11 mouse cellular contexts compared by ENCODE assay signal in the genomic region with DNA sequence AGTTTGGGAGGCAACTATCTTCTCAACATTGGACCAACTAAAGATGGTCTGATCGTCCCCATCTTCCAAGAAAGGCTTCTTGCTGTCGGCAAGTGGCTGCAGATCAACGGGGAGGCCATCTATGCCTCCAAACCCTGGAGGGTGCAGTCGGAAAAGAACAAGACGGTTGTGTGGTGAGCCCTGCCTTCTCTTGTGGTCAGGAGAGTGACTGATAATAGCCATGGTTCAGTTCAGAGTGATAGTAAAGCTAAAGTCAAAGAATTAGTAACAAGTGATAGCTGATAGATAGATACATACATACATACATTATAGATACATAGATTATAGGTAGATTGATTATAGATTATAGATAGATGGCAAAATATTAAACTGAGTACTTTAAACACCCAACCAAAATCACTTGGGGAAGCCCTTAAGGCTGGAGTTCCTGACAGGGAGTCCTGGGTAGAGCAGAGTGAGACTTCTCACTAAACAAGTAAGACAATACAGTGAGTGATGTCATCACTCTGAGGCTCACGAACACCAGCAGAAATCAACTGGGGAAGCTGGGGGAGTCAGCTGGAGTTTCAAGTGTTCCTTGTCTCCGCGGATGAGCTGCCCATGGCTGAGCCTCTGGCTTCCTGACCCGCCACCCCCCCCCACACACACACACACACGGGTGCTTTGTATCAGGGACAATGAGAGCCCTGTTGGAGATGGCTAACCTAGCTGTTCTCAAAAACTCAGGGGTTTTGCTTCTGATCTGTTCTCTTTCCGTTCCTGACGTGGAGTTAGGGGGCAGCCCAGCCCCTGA. TPM values are rescaled to one million over a fixed set of nuclear protein-coding genes. Genes with fewer than 3 reads are reported as not detected.
DNase-seq lines count a peak whose midpoint lies in the region; ATAC-seq lines count a peak whose summit lies in the region.
"Had no signal": no experiment of that assay in that cellular context is flagged by ENCODE, and none has a peak within 500 bp of the region (broad histone marks: within the 10 kb centered on the region; RNA-seq: fewer than 3 reads in every experiment).

No protein-coding gene starts in this region.

- peaks cover 4% of the 10 kb centered on the region; the same call in 1 of the 2 replicates for H3K4me1 ChIP-seq in heart, embryonic 11.5 days (ENCODE audit: control insufficient read depth, insufficient read depth, low read length)
- no peaks in the 10 kb centered on the region for H3K4me1 ChIP-seq in neural tube, embryonic 13.5 days (replicated peaks)

- H3K4me2 ChIP-seq in heart, embryonic 11.5 days, result no peak overlapping the region
- no peak overlapping the region for H3K4me2 ChIP-seq in neural tube, embryonic 13.5 days

- no peak for DNase-seq in heart, adult 8-10 months (ENCODE audit: low spot score)
- DNase-seq in neural tube, embryonic 10.5 days (ENCODE audit: extremely low spot score, low spot score), result no peak
- peak; percentile 43 for DNase-seq in liver
- no peak for DNase-seq in right cerebral cortex, postnatal 25 days
- DNase-seq: adrenal gland, postnatal 25 days; cerebellum, adult 11-12 months had no signal

- H3K9me3 ChIP-seq in heart, embryonic 11.5 days (replicated peaks; ENCODE audit: control insufficient read depth, low read length), result no peaks in the 10 kb centered on the region
- H3K9me3 ChIP-seq in neural tube, embryonic 13.5 days, result no peaks in the 10 kb centered on the region

- no peak for ATAC-seq in heart, embryonic 11.5 days (replicated peaks; ENCODE audit: insufficient number of reproducible peaks, low FRiP score, low TSS enrichment)
- ATAC-seq in neural tube, embryonic 13.5 days (ENCODE audit: low read depth), result no peak
- no peak for ATAC-seq in erythroid progenitor cell, adult 5-6 weeks (replicated peaks; ENCODE audit: low FRiP score, poor library complexity, severe bottlenecking)
- ATAC-seq: hindbrain, postnatal 0 days; Patski had no signal

- H3K27me3 ChIP-seq in heart, embryonic 11.5 days (ENCODE audit: control insufficient read depth, insufficient read depth, low read length), result no peaks in the 10 kb centered on the region
- no peaks in the 10 kb centered on the region for H3K27me3 ChIP-seq in neural tube, embryonic 13.5 days
- H3K27me3 ChIP-seq: Patski had no signal

- H3K9ac ChIP-seq in heart, embryonic 11.5 days (ENCODE audit: low read depth, low read length), result no peak overlapping the region
- H3K9ac ChIP-seq in neural tube, embryonic 13.5 days, result 0 out of 2 replicates have a peak overlapping the region, but pooled peaks have one; percentile 38

- H3K4me3 ChIP-seq in heart, embryonic 11.5 days (ENCODE audit: low read depth, low read length), result no peak overlapping the region
- H3K4me3 ChIP-seq in neural tube, embryonic 13.5 days, result no peak overlapping the region

- peak overlapping the region; percentile 46; the same call in 1 of the 2 replicates for H3K27ac ChIP-seq in heart, embryonic 11.5 days (ENCODE audit: low read depth, low read length)
- no peak overlapping the region for H3K27ac ChIP-seq in neural tube, embryonic 13.5 days (replicated peaks)
- H3K27ac ChIP-seq: hindbrain, postnatal 0 days had no signal

- 41% methylated on average over 12 of the region's 12 CpGs for WGBS in heart, embryonic 11.5 days (ENCODE audit: insufficient replicate concordance)
- WGBS in neural tube, embryonic 13.5 days, result 51% methylated on average over 12 of the region's 12 CpGs

- 0 out of 2 replicates have a peak, but pooled peaks cover 6% of the 10 kb centered on the region for H3K36me3 ChIP-seq in heart, embryonic 11.5 days (ENCODE audit: control insufficient read depth, insufficient read depth, low read length)
- peaks cover 65% of the 10 kb centered on the region for H3K36me3 ChIP-seq in neural tube, embryonic 13.5 days

RNA-seq across cellular contexts. Expression of gene Hmgcl, which starts 11.3 kb away (rescaled TPM):
- polyA plus RNA-seq in heart, embryonic 11.5 days (2014; fragmentation: Nextera tagmentation; extraction: Ambion mirVana), result 75.9 and 84.0 TPM in 2 replicates
- 10 to 100 TPM; 83.3 to 91.3 (median 85.0) TPM for total RNA-seq in heart, adult 8-10 months (2022)
- 58.2 and 59.6 TPM in 2 replicates for polyA plus RNA-seq in neural tube, embryonic 13.5 days (2015; fragmentation: Nextera tagmentation; extraction: Ambion mirVana)
- 24.3 and 25.2 TPM in 2 replicates for total RNA-seq in erythroid progenitor cell, adult 5-6 weeks (2015; ENCODE audit: low replicate concordance)
- 19.6 and 30.0 TPM in 2 replicates for total RNA-seq in erythroid progenitor cell, adult 5-6 weeks (2017; ENCODE audit: low replicate concordance)

RNA-seq across cellular contexts. Expression of gene Fuca1, which starts 14.4 kb away (rescaled TPM):
- polyA plus RNA-seq in heart, embryonic 11.5 days (2014; fragmentation: Nextera tagmentation; extraction: Ambion mirVana), result 42.4 and 46.5 TPM in 2 replicates
- 10 to 100 TPM; 29.8 to 40.8 (median 34.6) TPM for total RNA-seq in heart, adult 8-10 months (2022)
- 53.8 and 63.6 TPM in 2 replicates for polyA plus RNA-seq in neural tube, embryonic 13.5 days (2015; fragmentation: Nextera tagmentation; extraction: Ambion mirVana)
- 23.1 and 45.3 TPM in 2 replicates for total RNA-seq in erythroid progenitor cell, adult 5-6 weeks (2015; ENCODE audit: low replicate concordance)
- total RNA-seq in erythroid progenitor cell, adult 5-6 weeks (2017; ENCODE audit: low replicate concordance), result 38.9 and 50.2 TPM in 2 replicates

RNA-seq across cellular contexts. Expression of gene Gale, which starts 28.6 kb away (rescaled TPM):
- 30.2 and 31.8 TPM in 2 replicates for polyA plus RNA-seq in heart, embryonic 11.5 days (2014; fragmentation: Nextera tagmentation; extraction: Ambion mirVana)
- total RNA-seq in heart, adult 8-10 months (2022), result 1 to 10 TPM; 1.2 to 3.2 (median 1.6) TPM
- polyA plus RNA-seq in neural tube, embryonic 13.5 days (2015; fragmentation: Nextera tagmentation; extraction: Ambion mirVana), result 39.0 and 42.5 TPM in 2 replicates
- 1.4 and 6.3 TPM in 2 replicates for total RNA-seq in erythroid progenitor cell, adult 5-6 weeks (2015; ENCODE audit: low replicate concordance)
- 3.6 and 12.2 TPM in 2 replicates for total RNA-seq in erythroid progenitor cell, adult 5-6 weeks (2017; ENCODE audit: low replicate concordance)

RNA-seq across cellular contexts. Expression of gene Lypla2, which starts 37.5 kb away (rescaled TPM):
- polyA plus RNA-seq in heart, embryonic 11.5 days (2014; fragmentation: Nextera tagmentation; extraction: Ambion mirVana), result 68.6 and 71.5 TPM in 2 replicates
- total RNA-seq in heart, adult 8-10 months (2022), result 10 to 100 TPM; 32.5 to 38.4 (median 35.9) TPM
- 187 and 199 TPM in 2 replicates for polyA plus RNA-seq in neural tube, embryonic 13.5 days (2015; fragmentation: Nextera tagmentation; extraction: Ambion mirVana)
- total RNA-seq in erythroid progenitor cell, adult 5-6 weeks (2015; ENCODE audit: low replicate concordance), result 16.3 and 18.7 TPM in 2 replicates
- total RNA-seq in erythroid progenitor cell, adult 5-6 weeks (2017; ENCODE audit: low replicate concordance), result 6.3 and 12.9 TPM in 2 replicates

RNA-seq across cellular contexts. Expression of gene Cnr2, which starts 39.7 kb away (rescaled TPM):
- 0.25 and 0.73 TPM in 2 replicates for polyA plus RNA-seq in heart, embryonic 11.5 days (2014; fragmentation: Nextera tagmentation; extraction: Ambion mirVana)
- total RNA-seq in heart, adult 8-10 months (2022), result under 1 TPM; 0.22 to 0.57 (median 0.36) TPM
- 0.12 and 0.25 TPM in 2 replicates for polyA plus RNA-seq in neural tube, embryonic 13.5 days (2015; fragmentation: Nextera tagmentation; extraction: Ambion mirVana)
- total RNA-seq in erythroid progenitor cell, adult 5-6 weeks (2015; ENCODE audit: low replicate concordance), result 4.3 and 5.0 TPM in 2 replicates
- 1.7 and 3.4 TPM in 2 replicates for total RNA-seq in erythroid progenitor cell, adult 5-6 weeks (2017; ENCODE audit: low replicate concordance)
